Mouse (Mus musculus): ENCODE measurements around the gene Olfr907.

GRCm38 (mm10) chr9:38495501-38495900 lies at the start of gene Olfr907:
- TF ChIP-seq CTCF (IDR thresholded peaks at IDR 0.05; ENCODE audit: insufficient read depth, low read depth, low read length) (no peak), POLR2A (IDR thresholded peaks at IDR 0.05; ENCODE audit: insufficient read depth, low read depth, low read length) (no peak)
